Mouse (Mus musculus) stomach, embryonic 14.5 days (tissue): ENCODE measurements around the gene Smap1. TPM values are rescaled to one million over a fixed set of nuclear protein-coding genes. Genes with fewer than 3 reads are reported as not detected.

Source experiments
- ATAC-seq: fragments of 200-750 bp; cut with Nextera tagmentation; 2 replicates; pipeline ENCODE4 v1.8.0; 2017; ENCODE audit warnings: low read depth, moderate TSS enrichment; ENCODE audit not compliant: insufficient number of reproducible peaks, insufficient read depth, low FRiP score
- H3K27ac ChIP-seq: fragments of 300-500 bp; sonication (generic); 2 replicates; pipeline ENCODE4 v1.5.1; 2014; ENCODE audit warnings: mild to moderate bottlenecking, low read length, moderate library complexity, mixed read lengths
- H3K27me3 ChIP-seq: fragments of 300-500 bp; sonication (generic); 2 replicates; pipeline ENCODE4 v1.6.1; 2014; ENCODE audit warnings: low read length, control low read depth, mixed read lengths; ENCODE audit not compliant: control insufficient read depth, insufficient read depth
- H3K36me3 ChIP-seq: fragments of 300-500 bp; sonication (generic); 2 replicates; pipeline ENCODE4 v1.6.1; 2014; ENCODE audit warnings: mild to moderate bottlenecking, control low read depth, low read length, moderate library complexity, mixed read lengths; ENCODE audit not compliant: control insufficient read depth, insufficient read depth
- H3K4me1 ChIP-seq: fragments of 300-500 bp; sonication (generic); 2 replicates; pipeline ENCODE4 v1.6.1; 2014; ENCODE audit warnings: low read length, control low read depth, mixed read lengths; ENCODE audit not compliant: control insufficient read depth, insufficient read depth
- H3K4me2 ChIP-seq: fragments of 300-500 bp; sonication (generic); replicated peaks from 2 replicates; pipeline ENCODE4 v1.6.1; 2014; ENCODE audit warnings: low read depth, low read length, control low read depth
- H3K4me3 ChIP-seq: fragments of 300-500 bp; sonication (generic); 2 replicates; pipeline ENCODE4 v1.5.1; 2014; ENCODE audit warnings: low read depth, low read length, control low read depth
- H3K9ac ChIP-seq: fragments of 300-500 bp; sonication (generic); replicated peaks from 2 replicates; pipeline ENCODE4 v1.6.1; 2014; ENCODE audit warnings: low read depth, mild to moderate bottlenecking, control low read depth, low read length, moderate library complexity, mixed read lengths
- H3K9me3 ChIP-seq: fragments of 300-500 bp; sonication (generic); 2 replicates; pipeline ENCODE4 v1.6.1; 2016; ENCODE audit warnings: low read depth, low read length, control low read depth; ENCODE audit not compliant: control insufficient read depth
- WGBS: fragments of 180-500 bp; shearing (Covaris S2); extraction: QIAGEN DNeasy Blood & Tissue Kit; methylation state at CpG from one replicate; pipeline ENCODE4 v1.1.7; 2014; 5-methylcytosine and 5-hydroxymethylcytosine counted together
- polyA plus RNA-seq: library from polyadenylated mRNA; unstranded; fragments of >200 nt; fragmentation: Nextera tagmentation; extraction: Ambion mirVana; gene quantifications from 2 replicates; pipeline ENCODE4 v1.2.1, GENCODE M21; 2014

Smap1 gene
- polyA plus RNA-seq, 1 experiment from 2014 or later = 35.4 TPM

DNA sequence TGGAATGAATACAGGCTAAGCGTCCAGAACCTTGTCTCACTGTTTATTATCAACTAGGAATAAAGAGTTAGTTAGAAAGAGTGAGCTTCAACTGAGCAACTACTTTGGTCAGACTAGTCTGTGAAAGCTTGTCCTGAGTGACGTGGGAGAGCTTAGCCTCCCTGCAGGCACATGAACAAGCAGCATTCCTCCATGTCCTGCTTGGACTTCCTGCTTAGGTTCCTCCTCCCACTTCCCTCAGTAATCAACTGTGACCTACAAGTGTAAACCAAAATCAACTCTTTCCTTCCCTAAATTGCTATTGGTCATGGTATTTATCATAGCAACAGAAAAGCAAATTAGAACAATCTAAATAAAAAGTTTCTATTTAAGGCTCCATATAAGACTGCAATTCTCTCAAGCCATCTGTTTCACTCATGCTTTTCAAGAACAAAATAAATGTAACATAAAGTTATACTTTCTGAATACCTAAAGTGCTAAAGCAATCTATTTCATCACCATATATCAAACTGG, 54.7 kb downstream of the Smap1 start:
- no peak for ATAC-seq
- Histone ChIP-seq H3K4me3 (no peak overlapping the region), H3K9ac (no peak overlapping the region), H3K27me3 (no peaks in the 10 kb centered on the region), H3K9me3 (no peaks in the 10 kb centered on the region), H3K36me3 (no peaks in the 10 kb centered on the region), H3K4me2 (no peak overlapping the region), H3K27ac (no peak overlapping the region), H3K4me1 (no peaks in the 10 kb centered on the region)
- WGBS = 62% methylated on average over 2 of the region's 2 CpGs

DNA sequence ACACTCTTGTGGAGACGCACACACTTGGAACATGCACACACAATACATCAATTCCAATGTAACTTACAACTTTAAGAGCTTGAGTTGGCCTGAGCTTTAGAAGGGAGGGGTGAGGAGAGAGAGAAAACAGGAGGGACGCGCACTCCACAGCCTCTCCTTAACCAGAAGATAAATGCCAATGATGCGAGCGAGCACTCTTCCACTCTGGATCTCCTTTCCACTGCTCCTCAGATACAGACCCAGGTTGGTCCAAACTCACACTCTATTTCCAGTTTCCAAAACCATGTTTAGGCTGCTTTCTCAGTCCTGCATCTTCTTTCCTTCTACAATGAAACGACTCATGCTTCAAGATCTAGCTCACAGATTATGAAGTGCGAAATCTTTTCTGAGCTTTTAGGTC, 56.6 kb downstream of the Smap1 start:
- Histone ChIP-seq H3K4me3 (no peak overlapping the region), H3K9ac (no peak overlapping the region), H3K4me1 (no peaks in the 10 kb centered on the region), H3K27ac (no peak overlapping the region), H3K36me3 (no peaks in the 10 kb centered on the region), H3K9me3 (no peaks in the 10 kb centered on the region), H3K4me2 (no peak overlapping the region), H3K27me3 (no peaks in the 10 kb centered on the region)
- ATAC-seq = no peak
- 90% methylated on average over 7 of the region's 7 CpGs for WGBS

DNA sequence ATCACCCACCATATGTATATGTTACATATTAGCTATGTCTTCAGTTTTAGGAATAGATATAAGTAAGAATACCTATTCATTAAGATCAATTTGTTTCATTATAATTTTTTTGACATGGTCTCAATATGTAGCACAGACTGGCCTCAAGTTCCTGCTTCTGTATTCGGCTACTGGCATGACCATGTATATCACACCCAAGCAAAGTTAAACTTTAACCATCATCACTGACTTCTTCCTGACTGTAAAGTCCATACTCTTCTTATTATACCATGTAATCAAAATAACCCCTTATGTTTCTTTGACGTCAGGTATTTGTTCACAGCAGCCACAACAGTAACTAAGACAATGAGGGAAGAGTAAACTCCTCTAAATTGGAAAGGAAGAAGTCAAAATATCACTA, 61.2 kb downstream of the Smap1 start:
- Histone ChIP-seq H3K4me2 (no peak overlapping the region), H3K9ac (no peak overlapping the region), H3K27ac (no peak overlapping the region), H3K4me1 (no peaks in the 10 kb centered on the region), H3K9me3 (no peaks in the 10 kb centered on the region), H3K36me3 (0 out of 2 replicates have a peak, but pooled peaks cover 5% of the 10 kb centered on the region), H3K27me3 (no peaks in the 10 kb centered on the region), H3K4me3 (no peak overlapping the region)
- WGBS = 80% methylated on average over 2 of the region's 2 CpGs
- no peak for ATAC-seq

DNA sequence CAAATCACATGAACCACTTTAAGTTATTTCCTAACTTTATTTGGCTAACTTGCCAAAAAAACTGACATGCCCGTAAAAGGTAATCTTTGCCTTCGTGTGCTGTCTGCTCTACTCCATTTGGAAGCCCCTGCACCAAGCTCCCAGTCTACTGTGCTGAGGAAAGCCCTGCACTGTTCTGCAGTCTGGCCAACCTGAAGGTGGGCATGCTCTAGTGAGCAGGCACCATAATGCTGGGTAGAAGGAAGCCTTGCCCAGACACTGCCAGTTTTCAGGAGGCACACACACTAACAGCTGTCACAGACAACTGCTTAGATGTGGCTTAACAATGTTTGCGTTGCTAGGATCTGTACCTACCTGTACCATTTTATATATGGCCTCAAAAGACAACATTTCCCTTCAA, 66.5 kb downstream of the Smap1 start:
- WGBS = 84% methylated on average over 3 of the region's 3 CpGs
- Histone ChIP-seq H3K9me3 (no peaks in the 10 kb centered on the region), H3K27me3 (no peaks in the 10 kb centered on the region), H3K27ac (no peak overlapping the region), H3K4me2 (no peak overlapping the region), H3K4me1 (no peaks in the 10 kb centered on the region), H3K4me3 (no peak overlapping the region), H3K9ac (no peak overlapping the region), H3K36me3 (peaks cover 12% of the 10 kb centered on the region; the same call in 1 of the 2 replicates)
- ATAC-seq = no peak

DNA sequence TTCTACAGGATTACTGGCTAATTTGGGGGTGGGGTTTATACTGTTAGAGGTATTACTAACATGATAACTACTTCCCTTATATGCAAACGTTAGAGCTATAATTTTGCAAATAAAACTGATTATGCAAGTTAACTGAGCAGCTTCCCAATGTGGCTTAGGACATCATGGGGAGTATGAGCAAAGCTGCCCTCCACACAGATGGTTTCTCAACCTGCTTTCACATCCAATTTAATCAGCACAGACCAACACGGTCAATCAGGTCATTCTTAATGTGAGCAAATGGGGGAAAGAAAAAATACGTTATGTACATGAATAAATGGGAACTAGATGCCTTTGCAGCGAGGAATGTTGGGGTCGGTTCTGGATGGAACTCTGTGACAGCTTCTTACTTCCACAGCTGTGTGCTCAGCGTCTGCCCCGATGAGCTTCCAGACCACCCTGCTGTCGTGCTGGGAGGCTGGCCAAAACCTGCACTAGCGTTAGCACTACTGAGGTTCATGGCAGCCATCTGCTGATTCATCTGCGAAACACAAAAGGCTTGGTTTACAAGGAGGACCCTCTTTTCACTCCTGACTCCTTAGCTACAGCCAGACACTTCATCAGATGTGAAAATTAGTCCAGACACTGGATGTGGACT, 76.0 kb downstream of the Smap1 start:
- Histone ChIP-seq H3K9me3 (no peaks in the 10 kb centered on the region), H3K4me2 (no peak overlapping the region), H3K4me3 (no peak overlapping the region), H3K36me3 (peaks cover 23% of the 10 kb centered on the region), H3K27me3 (no peaks in the 10 kb centered on the region), H3K9ac (no peak overlapping the region), H3K27ac (no peak overlapping the region), H3K4me1 (no peaks in the 10 kb centered on the region)
- peak; percentile 53; the same call in 1 of the 2 replicates for ATAC-seq
- 56% methylated on average over 10 of the region's 10 CpGs for WGBS

DNA sequence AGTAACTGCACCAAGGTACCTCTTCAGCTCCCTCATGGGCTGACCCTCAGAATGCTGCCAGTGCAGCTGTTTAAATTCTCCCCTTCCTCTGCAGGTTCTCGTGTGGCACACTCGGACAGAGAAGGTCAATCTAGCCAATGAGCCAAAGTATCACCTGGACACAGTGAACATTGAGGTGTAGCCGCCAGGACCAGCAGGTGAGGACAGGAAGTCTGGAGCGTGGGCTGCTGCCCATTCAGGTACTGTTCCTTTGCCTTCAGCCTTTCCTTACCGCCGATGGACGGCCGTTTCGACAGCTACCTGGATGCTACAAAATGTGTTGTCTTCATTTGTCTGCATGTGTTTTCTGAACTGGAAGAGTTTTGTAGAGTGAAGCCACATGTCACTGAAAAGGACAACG, 77.1 kb downstream of the Smap1 start:
- H3K9ac ChIP-seq = no peak overlapping the region
- no peaks in the 10 kb centered on the region for H3K4me1 ChIP-seq
- no peak overlapping the region for H3K4me3 ChIP-seq
- H3K27ac ChIP-seq = no peak overlapping the region
- 92% methylated on average over 10 of the region's 10 CpGs for WGBS
- no peaks in the 10 kb centered on the region for H3K27me3 ChIP-seq
- ATAC-seq = no peak
- no peaks in the 10 kb centered on the region for H3K9me3 ChIP-seq
- no peak overlapping the region for H3K4me2 ChIP-seq
- H3K36me3 ChIP-seq = peaks cover 23% of the 10 kb centered on the region

- Histone ChIP-seq H3K4me2 (no peak overlapping the region), H3K27ac (no peak overlapping the region), H3K4me1 (no peaks in the 10 kb centered on the region), H3K9ac (no peak overlapping the region), H3K36me3 (peaks cover 23% of the 10 kb centered on the region), H3K9me3 (no peaks in the 10 kb centered on the region), H3K27me3 (no peaks in the 10 kb centered on the region), H3K4me3 (no peak overlapping the region)
- WGBS = 58% methylated on average over 7 of the region's 7 CpGs
- ATAC-seq = no peak
Observed at GRCm38 (mm10) chr1:23843790-23844189, 78.3 kb downstream of the Smap1 start.

DNA sequence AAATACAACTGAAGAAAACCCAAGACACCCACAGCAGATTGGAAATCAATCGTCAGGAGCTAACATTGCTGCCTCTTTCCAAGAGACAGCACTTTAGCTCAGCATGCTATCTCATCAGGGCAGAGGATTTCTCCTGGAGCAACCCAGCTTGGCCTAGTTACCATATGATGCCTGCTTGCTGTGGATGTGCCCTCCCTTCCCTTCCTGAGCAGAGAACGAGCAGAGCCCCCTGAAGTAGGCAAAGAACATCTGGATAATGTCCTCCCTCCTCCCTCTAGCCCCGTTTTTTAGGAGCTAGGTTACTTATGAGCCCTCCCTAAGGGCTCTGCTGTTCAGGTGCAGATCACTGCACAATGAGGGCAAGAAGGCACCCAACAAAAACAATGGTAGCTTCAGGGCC, 79.5 kb downstream of the Smap1 start:
- Histone ChIP-seq H3K9ac (no peak overlapping the region), H3K4me2 (no peak overlapping the region), H3K4me3 (no peak overlapping the region), H3K9me3 (no peaks in the 10 kb centered on the region), H3K27me3 (no peaks in the 10 kb centered on the region), H3K27ac (no peak overlapping the region), H3K4me1 (no peaks in the 10 kb centered on the region), H3K36me3 (peaks cover 13% of the 10 kb centered on the region; the same call in 1 of the 2 replicates)
- ATAC-seq = no peak
- WGBS = 70% methylated on average over 3 of the region's 3 CpGs

- no peak overlapping the region for H3K4me2 ChIP-seq
- H3K9me3 ChIP-seq = no peaks in the 10 kb centered on the region
- H3K27me3 ChIP-seq = no peaks in the 10 kb centered on the region
- no peaks in the 10 kb centered on the region for H3K4me1 ChIP-seq
- no peak overlapping the region for H3K9ac ChIP-seq
- ATAC-seq = no peak
- peaks cover 13% of the 10 kb centered on the region; the same call in 1 of the 2 replicates for H3K36me3 ChIP-seq
- no peak overlapping the region for H3K4me3 ChIP-seq
- H3K27ac ChIP-seq = no peak overlapping the region
Observed at GRCm38 (mm10) chr1:23840924-23841323, 81.2 kb downstream of the Smap1 start.
